Mouse (Mus musculus): ENCODE measurements at regions not wholly inside any gene's neighbourhood (a gene's known extent, or its start where the extent isn't known, plus 50 kb on each side); places are given as distances from the start of the nearest gene placed in this dataset.

DNA sequence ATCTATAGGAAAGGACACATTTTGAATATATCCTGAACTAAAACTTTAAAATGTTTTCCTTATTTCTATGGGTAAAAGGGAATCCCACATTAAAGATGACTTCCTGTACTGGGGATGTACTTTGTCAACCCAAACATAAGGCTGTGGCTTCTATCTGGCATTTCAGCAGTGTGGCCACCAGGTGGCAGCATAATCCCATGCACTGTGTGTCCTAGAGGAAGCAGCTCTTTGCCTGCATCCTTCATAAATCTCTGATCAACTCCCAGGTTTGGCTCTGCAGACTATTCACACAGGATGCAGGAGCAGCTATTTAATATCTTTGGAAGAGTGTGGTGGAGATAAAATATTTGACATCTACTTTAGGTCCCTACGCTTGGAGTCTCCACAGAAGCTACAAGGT is 59.1 kb downstream of the Bmp15 start:
- H3K9ac ChIP-seq: no peak overlapping the region
- no peak for ATAC-seq (replicated peaks; ENCODE audit: insufficient number of reproducible peaks, insufficient read depth, low FRiP score, low read depth)

DNA sequence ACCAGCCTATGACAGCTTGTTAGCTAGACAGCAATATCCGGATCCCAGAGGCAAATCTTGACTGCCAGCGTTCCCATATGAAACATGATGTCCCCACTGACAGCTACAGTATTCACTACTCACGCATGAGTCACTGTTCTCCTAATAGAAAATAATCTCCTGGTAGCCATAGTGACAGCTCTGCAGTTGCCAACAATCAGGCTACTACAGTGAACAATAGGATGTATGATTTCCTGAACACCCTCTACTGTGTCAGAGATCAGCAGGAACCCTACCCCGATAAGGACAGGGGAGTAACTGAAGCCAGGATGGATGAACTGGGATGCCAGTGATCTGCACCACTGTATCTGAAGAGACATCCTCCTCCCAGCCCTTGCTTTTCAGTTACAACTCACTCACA is 62.0 kb downstream of the Bmp15 start:
- no peak overlapping the region for H3K27ac ChIP-seq
- WGBS: 38% methylated on average over 4 of the region's 4 CpGs
- peak; percentile 77 for ATAC-seq (replicated peaks; ENCODE audit: insufficient number of reproducible peaks, insufficient read depth, low FRiP score, low read depth)
- no peak overlapping the region for H3K4me2 ChIP-seq
- H3K9ac ChIP-seq: no peak overlapping the region
- no peaks in the 10 kb centered on the region for H3K9me3 ChIP-seq (replicated peaks)
- H3K4me1 ChIP-seq (replicated peaks): 0 out of 2 replicates have a peak, but pooled peaks cover 3% of the 10 kb centered on the region
- no peaks in the 10 kb centered on the region for H3K36me3 ChIP-seq
- no peak overlapping the region for H3K4me3 ChIP-seq
- no peaks in the 10 kb centered on the region for H3K27me3 ChIP-seq

More for the DNA sequence above, 59.1 kb downstream of the Bmp15 start:
- Histone ChIP-seq H3K27ac (no peak overlapping the region), H3K4me2 (no peak overlapping the region), H3K4me3 (no peak overlapping the region), H3K27me3 (no peaks in the 10 kb centered on the region), H3K9me3 (replicated peaks) (no peaks in the 10 kb centered on the region), H3K36me3 (no peaks in the 10 kb centered on the region), H3K4me1 (replicated peaks) (0 out of 2 replicates have a peak, but pooled peaks cover 3% of the 10 kb centered on the region)
- 74% methylated on average over 1 of the region's 1 CpGs for WGBS

DNA sequence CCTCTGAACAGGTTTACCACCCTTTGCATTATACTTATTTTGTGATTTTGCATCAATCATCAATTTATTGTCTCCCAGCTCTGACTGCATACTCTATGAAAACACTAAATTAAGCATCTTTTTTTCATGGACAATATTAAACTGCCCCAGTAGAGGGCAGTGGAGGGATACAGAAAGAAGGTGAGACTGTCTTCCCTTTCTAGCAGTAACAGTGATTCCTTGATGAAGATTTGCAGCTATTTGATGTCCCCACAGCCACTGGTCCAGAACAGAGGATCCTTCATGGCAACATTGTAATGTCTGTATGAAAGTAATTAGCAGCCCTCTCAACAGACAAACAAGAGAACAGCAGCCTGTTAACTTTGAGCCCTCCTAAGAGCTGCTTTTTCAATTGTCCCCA is 66.5 kb downstream of the Bmp15 start:
- no peaks in the 10 kb centered on the region for H3K9me3 ChIP-seq (replicated peaks)
- H3K4me3 ChIP-seq: no peak overlapping the region
- H3K27ac ChIP-seq: no peak overlapping the region
- no peaks in the 10 kb centered on the region for H3K27me3 ChIP-seq
- no peaks in the 10 kb centered on the region for H3K36me3 ChIP-seq
- 0 out of 2 replicates have a peak, but pooled peaks cover 3% of the 10 kb centered on the region for H3K4me1 ChIP-seq (replicated peaks)
- H3K9ac ChIP-seq: no peak overlapping the region
- H3K4me2 ChIP-seq: no peak overlapping the region
- no peak for ATAC-seq (replicated peaks; ENCODE audit: insufficient number of reproducible peaks, insufficient read depth, low FRiP score, low read depth)

DNA sequence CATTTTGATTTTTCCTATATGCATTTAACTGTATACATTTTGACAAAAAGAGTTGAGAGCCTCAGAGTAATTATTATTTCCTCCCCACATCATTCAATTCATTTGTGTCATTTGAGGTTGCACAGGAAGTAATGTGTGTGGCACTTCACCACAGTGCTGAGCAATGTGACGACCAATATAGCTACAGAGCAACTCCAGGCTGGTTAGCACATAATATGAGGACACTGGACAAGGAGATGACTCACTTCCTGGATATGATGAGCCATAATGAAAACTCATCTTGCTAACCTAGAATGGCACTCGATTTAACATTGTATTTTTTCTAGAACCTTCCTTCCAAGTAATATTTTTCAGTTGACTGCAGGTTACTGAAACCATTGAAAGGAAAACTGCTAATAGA is 67.6 kb downstream of the Bmp15 start:
- no peak overlapping the region for H3K27ac ChIP-seq
- WGBS: 36% methylated on average over 2 of the region's 2 CpGs
- no peak for ATAC-seq (replicated peaks; ENCODE audit: insufficient number of reproducible peaks, insufficient read depth, low FRiP score, low read depth)
- H3K36me3 ChIP-seq: no peaks in the 10 kb centered on the region
- H3K27me3 ChIP-seq: no peaks in the 10 kb centered on the region
- no peaks in the 10 kb centered on the region for H3K9me3 ChIP-seq (replicated peaks)
- H3K4me3 ChIP-seq: no peak overlapping the region
- no peak overlapping the region for H3K4me2 ChIP-seq
- H3K4me1 ChIP-seq (replicated peaks): no peaks in the 10 kb centered on the region
- no peak overlapping the region for H3K9ac ChIP-seq
